Mouse (Mus musculus) heart, postnatal 25 days (tissue): ENCODE measurements around the gene Cfl1. TPM values are rescaled to one million over a fixed set of nuclear protein-coding genes. Genes with fewer than 3 reads are reported as not detected.

Experiments
- DNase-seq: peaks from one replicate; pipeline ENCODE4 v3.0.0; 2022; ENCODE audit warnings: low spot score
- intact Hi-C: fragments of 180-260 bp; cut with DNase I; formaldehyde crosslinking; loops from one replicate; pipeline ENCODE4 v1.15.1; 2025
- total RNA-seq, 2 experiments: library from RNA; stranded (reverse); gene quantifications; 2 replicates each; pipeline ENCODE4 v1.2.3; 2021

Gene Cfl1
- total RNA-seq, 2 experiments from 2014 or later = 209 to 212 TPM

DNA sequence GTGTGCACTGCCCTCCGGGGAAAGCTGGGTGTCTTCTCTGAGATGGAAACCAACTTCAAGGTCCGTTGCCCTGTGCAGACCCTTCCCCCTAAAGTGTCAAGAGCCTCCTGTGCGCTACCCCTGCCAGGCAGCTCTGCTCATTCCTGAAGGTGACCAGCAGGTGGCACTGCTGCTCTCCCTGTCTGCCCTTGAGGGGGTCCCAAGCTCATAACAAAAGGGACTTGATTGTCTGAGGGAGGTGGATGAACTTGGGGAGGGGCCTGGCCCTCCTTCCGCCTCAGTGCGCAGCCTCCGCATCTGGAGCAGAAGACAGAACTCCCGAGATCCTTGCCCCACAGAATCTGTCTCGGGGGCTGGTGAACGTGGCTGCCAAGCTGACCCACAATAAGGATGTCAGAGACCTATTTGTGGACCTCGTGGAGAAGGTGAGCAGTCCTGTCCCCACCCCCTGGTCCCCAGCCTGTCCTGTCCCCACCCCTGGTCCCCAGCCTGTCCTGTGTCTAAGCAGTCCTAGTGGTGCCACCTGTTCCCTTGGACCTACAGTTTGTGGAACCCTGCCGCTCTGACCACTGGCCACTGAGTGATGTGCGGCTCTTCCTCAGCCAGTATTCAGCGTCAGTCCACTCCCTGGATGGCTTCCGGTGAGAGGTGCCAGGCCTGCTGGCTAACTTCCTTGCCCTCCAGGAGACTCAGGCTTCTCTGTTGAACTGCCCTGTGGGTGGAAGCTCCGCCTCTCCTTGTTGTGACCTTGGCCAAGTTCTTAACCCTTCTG is 26.3 kb upstream of the Cfl1 start:
- intact Hi-C loops = loop anchor here (2.0 kb wide), 1 partner anchor 23 kb away; no protein-coding TSS in a partner anchor
- DNase-seq = no peak

DNA sequence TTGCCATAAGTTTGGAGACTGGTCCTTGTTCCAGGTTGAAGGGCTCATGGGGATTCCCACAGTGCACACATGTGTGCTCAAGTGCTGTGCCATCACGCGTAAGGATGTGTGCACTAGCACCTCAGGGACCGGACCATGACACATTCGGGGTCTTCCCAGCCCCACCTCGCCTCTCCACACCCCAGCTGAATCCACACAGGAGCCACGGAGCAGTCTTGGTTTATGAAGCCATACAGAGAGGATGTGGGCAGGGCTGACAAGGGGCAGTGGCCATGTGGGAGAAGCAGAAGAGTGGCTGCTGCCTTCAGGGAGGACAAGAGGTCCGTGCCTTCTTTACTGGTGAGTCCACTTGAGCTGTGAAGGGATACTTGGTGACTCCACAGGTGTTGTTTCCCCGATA is 25.2 kb upstream of the Cfl1 start:
- no peak for DNase-seq
- intact Hi-C loops = loop anchor here (2.0 kb wide), 1 partner anchor 22 kb away; no protein-coding TSS in a partner anchor

DNA sequence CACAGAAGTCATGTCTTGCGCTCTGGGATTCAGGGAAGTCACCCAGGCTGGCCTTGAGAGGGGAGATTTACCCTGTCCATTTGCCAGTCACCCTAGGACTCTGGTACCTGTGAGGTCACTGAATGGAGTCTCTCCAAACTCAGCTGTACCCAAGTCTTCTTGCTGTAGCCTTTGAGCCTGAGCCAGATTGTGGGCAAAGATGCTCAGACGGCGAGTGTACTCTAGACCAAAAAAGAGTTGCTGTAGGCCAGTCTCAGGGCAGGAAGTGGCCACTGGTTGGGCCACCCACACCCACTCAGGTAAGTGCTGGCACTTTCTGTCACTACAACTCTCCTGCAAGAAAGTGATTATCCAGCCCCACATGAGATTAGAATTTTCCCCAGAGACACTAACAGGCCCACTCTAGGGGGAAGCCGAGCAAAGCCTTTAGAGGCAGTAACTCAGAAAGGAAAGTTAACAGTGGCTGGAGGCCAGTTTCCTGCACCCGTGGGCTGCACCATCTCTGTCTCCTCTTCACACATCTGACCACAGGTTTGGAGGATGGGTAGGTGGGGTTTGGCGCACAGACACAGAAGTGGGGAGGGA is 23.2 kb upstream of the Cfl1 start:
- DNase-seq = no peak
- intact Hi-C loops = no loop called here

DNA sequence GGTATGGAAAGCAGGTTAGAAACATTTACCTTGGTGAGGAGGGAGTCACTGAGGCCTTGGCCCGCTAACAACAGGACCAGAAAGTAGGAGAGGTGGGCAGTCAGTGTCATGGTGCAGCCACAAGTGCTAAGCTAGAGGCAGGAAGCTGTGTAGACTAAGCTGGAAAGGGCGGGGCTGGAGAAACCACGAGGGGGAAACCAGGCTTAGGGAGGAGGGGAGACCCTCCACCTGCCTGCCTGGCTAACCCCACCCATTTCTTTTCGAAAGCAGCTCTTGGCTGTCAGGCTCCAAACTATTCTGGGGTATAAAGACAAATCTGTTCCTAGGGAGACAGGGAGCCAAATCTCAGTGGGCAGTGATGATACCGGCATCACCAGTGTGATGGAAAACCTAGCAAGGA is 21.9 kb upstream of the Cfl1 start, which contains the start of gene Ctsw:
TSS of gene Ctsw (minus strand) at position 134 of the 400 bp plus-strand sequence.
- DNase-seq = no peak
- intact Hi-C loops = no loop called here

DNA sequence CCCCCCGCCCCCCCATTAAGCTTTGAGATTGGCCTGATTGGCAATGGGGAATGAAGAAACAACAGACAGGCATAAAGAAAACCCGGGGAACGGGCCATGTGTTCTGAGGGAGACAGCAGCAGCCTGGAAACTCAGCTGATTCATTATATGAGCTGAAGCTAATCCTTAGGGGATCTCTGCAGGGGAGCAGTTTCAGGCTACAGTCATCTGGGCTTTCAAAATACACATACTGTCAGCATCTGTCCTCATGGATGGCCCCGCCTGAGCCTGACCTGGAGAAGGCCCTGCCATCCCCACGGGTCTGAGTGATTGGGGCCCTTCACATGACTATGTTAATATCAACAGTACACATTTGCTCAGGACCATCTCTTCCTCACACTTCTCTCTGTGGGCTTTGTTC is 18.4 kb upstream of the Cfl1 start:
- intact Hi-C loops = no loop called here
- DNase-seq = no peak

DNA sequence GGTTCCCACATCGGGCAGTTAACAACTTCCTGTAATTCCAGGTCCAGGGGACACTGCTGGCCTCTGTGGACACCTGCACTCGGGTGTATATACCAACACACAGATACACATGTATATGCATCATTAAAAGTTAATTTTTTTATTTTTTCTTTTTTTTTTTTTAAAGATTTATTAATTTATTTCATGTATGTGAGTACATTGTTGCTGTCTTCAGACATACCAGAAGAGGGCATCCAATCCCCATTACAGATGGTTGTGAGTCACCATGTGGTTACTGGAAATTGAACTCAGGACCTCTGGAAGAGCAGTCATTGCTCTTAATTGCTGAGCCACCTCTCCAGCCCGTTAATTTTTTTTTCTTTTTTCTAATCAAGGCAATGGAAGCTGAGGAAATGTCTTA is 17.4 kb upstream of the Cfl1 start:
- intact Hi-C loops = no loop called here
- DNase-seq = no peak

DNA sequence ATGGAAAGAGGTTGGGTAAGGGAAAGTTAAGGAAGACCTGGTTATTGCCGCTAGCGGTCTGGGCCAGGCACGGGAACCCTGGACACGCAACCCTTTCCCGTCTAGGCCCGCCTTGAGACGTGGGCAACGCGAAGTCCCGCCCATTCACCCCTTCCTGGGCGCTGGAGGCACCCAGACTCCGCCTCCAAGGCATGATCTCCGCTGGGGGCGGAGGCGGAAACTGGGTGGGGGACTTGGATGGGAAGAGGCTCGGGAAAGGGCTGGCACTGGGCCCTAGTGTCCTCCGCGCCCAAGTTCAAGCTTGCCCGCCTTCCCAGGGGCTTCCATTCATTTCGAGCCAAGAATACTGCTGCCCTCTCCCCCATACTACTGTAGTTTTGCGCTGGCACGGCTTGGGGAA is 16.5 kb upstream of the Cfl1 start, which contains the start of gene Efemp2:
TSS of gene Efemp2 (plus strand) at position 235 of the 400 bp plus-strand sequence.
- peak; percentile 78 for DNase-seq
- intact Hi-C loops = no loop called here

DNA sequence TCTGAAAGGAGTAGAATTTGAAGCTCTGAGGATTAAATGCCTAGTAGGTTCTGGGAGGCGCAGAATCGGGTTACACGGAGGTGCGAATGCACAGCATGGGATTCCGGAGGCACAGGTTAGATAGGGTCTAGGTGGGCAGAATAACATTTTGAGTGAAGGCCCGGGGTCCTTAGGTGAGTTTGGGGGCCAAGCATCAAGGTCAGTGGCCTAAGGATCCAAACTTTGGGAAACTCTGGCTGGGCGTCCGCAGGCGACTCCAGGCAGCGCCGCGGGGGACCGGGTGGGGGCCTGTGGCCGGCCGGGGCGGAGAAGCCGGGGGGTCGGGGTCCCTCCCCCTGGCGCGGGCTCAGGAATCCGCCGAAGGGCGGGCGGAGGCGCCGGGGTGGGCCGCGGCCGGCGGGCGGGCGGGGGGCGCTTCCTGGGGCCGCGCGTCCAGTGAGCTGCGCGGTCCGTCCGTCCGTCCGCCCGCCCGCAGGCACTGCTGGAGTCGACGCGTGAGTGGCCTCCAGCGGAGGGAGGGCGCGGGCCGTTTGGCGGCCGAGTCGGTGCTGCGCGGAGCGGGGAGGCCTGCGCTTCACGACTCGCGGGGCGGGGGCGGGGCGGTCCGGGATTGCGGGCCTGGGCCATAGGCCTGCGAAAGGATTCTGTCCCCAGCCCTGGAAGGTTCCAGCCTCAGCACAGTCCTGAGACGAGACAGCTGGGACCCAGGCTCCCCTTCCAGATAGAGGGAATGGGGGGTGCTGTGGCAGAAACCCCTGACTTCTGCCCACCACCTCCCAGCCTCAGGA is 15.8 kb upstream of the Cfl1 start:
- intact Hi-C loops = no loop called here

DNA sequence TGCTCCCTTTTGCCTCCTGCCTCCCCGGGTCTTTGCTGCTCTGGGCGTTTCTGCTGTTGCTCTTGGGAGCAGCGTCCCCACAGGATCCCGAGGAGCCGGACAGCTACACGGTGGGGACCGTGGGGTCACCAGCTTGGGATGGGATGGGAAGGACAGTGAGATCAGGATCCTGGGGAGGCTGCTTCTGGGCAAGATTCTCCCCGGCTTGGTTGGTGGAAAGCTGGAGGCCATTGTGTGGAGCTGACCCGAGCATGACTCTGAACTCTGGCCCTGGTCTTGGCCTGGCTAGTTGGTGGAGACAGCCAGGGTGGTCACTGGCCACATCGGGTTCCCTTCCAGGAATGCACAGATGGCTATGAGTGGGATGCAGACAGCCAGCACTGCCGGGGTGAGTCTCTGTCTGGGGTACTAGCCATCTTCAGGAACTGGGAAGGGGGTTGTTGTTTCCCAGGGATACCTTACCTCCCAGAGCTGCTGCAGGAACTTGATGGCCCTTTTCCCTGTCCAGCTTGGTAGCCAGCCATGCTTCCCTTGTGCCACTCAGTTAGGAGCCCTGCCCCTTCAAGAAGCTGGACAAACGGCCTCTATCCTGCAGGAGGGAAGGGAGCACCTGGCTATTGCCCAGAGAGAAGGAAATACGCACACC is 15.1 kb upstream of the Cfl1 start:
- intact Hi-C loops = no loop called here
- DNase-seq = no peak

More for the DNA sequence above, 15.8 kb upstream of the Cfl1 start:
- DNase-seq = no peak

DNA sequence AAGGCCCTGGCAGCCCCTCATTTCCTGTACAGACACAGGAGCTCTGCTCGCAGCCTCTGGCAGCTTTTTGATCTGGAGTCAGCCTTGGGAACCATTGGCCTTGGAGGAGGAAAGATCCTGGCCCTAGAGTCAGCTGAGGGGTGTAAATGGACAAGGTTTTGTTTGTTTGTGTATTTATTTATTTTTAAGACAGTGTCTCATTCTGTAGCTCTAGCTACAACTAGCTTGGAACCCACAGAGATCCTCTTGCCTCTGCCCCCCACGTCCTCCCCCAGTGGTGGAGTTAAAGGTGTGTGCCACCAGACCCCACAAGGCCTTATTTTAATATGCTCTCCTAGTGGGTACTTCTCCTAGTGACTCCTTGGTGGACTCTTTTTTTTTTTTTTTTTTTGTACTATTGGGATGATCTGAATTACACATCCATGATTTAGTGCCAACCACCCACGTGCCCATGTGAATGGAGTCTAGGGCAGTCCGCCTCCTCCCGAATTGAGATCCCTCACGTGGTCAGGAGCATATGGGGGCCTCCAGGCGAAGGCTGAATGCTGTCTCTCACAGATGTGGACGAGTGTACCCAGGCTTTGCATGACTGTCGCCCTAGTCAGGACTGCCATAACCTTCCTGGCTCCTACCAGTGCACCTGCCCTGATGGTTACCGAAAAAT is 13.1 kb upstream of the Cfl1 start:
- no peak for DNase-seq
- intact Hi-C loops = no loop called here

DNA sequence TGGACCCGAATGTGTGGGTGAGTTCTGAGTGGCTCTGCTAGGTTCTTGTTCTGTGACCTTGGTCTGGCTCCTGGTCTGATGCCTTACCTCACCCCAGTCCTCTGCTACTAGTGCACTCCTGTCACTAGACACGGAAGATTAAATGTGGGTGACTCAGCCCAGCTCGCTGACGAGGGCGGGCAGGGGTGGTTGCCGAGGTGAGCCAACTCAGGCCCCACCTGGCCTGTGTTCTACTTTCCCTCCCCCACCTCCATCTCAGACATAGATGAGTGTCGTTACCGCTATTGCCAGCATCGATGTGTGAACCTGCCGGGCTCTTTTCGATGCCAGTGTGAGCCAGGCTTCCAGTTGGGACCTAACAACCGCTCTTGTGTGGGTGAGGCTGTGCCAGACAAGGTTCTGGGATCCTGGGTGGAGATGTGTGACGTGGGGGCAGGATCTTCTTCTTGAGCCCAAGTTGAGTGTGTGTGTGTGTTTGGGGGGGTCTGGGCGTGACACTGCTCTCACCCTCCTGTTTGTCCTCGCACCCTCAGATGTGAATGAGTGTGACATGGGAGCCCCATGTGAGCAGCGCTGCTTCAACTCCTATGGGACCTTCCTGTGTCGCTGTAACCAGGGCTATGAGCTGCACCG is 12.5 kb upstream of the Cfl1 start:
- no peak for DNase-seq
- intact Hi-C loops = no loop called here

DNA sequence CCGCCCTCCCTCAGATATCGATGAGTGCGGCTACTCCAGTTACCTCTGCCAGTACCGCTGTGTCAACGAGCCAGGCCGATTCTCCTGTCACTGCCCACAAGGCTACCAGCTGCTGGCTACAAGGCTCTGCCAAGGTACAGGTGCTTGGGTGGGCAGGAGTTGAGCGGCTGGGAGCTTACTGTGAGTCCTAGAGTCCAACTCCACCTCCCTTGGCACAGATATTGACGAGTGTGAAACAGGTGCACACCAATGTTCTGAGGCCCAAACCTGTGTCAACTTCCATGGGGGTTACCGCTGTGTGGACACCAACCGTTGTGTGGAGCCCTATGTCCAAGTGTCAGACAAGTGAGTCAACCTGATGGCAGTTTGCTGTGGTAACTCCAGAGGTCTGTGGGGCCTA is 10.2 kb upstream of the Cfl1 start:
- intact Hi-C loops = no loop called here
- DNase-seq = no peak

DNA sequence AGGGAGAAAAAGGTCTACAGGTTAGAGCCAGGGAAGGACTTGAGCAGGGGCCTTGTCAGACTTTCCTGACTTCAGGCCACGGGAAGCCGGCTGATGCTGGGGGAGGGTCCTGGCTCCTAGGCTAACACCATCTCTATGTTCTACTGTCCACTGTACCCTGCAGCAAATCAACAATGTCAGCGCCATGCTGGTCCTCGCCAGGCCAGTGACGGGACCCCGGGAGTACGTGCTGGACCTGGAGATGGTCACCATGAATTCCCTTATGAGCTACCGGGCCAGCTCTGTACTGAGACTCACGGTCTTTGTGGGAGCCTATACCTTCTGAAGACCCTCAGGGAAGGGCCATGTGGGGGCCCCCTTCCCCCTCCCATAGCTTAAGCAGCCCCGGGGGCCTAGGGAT is 8.9 kb upstream of the Cfl1 start:
- no peak for DNase-seq
- intact Hi-C loops = no loop called here

DNA sequence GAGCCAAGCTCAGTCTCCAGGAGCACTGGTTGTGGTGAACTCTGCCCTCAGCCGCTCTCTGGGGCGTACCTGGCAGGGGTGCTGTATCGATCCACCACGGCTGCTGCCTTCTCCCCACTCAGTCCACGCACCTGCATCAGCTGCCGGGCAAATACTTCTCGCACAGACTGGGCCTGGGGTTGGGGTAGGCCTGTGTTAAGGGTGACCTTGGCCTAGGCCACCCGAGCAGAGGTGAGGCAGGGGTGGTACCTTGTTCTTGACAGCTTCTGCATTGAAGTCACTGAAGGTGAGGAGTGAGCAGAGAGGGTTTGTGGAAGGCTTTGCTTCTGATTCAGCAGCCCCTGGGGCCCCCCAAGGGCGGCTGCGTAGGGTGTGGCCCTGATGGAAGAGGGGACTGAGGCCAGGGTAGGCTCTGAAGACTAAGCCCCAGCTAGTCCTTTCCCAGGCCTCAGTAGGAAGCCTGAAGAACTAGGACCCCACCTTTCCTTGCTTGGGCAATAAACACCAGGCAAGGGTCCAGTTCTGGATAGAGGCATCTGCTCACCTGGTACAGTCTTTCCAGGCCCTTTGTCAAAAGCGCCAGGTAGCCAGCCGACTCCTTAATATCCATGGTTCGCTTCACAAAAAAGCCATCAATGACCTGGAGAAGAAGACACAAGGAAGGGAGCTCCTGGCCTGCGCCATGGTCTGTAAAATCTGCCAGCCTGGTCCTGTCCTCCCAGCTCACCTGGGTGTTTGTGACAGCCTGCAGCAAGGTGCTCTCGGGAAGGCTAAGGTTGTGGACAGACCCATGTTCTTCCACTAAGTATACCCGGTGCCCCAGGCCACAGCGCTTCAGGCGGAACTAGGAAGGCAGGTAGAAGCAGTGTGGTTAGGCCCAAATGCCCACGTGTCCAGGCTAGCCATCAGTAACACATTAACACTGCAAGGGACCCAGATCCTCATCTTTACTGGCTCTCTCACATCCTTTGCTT is 6.6 kb upstream of the Cfl1 start:
- no peak for DNase-seq
- intact Hi-C loops = no loop called here

DNA sequence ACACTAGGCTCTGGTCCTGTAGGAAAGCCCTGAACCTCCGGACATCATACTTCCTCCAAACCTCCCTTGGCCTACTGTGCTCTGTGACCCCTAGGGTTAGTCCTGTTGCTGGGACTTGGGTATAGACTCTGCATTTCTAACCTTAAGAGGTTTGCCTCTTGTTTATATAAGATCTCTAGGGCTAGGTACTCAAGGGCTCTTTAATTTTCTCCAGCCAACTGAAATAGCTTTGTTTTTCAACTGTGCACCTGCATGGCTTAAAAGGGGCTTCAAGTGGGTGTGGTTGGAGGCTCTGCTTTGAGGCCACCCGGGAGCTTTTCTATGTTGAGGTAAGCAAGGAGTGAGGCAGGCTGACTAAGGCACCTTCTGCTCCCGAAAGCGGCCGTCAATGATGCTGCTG is 5.8 kb upstream of the Cfl1 start:
- intact Hi-C loops = no loop called here
- DNase-seq = no peak

DNA sequence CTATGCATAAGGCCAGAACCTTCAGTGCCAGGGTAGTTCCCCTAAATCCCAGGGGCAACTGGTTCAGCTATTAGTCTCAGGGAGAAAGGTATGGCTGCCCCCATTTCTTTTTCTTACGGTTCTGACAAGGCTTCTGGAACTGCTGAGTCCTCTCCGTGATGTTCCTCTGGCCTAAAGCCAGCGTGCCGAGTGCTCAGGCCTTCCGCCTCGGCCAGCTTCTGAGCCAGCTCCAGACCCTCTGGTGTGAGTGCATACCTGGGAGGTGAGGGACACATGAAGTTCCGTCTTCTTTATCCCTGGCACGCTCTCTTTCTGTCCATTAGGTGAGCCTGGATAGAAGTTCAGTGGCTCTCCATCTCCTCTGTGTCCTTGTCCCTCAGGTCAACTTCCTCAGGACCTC is 4.9 kb upstream of the Cfl1 start:
- DNase-seq = no peak
- intact Hi-C loops = loop anchor here (5.0 kb wide), 1 partner anchor 118 kb away; the partner anchor contains the start of genes Banf1 and Eif1ad

DNA sequence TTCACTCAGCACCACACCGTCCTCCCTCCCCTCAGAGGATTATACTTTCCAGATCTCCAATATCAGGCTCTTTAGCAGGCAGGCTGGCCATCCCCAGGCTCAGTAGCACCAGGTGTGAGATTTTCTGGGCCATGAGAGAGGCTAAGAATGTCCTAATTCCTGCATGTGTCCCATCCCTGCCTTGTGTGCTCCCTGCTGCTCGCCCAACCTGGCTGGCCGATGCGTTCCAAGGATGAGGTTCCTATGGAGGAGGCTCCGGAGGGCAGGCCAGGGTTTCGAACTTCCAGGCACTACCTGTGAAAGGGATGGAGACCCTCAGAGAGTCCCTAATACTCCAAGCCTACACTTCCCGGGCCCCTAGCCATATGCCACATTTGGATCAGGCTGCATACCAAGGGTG is 4.4 kb upstream of the Cfl1 start:
- intact Hi-C loops = loop anchor here (2.0 to 5.0 kb wide), 2 partner anchors 21 to 119 kb away; partner anchors contain the start of genes Banf1 and Eif1ad
- DNase-seq = no peak

DNA sequence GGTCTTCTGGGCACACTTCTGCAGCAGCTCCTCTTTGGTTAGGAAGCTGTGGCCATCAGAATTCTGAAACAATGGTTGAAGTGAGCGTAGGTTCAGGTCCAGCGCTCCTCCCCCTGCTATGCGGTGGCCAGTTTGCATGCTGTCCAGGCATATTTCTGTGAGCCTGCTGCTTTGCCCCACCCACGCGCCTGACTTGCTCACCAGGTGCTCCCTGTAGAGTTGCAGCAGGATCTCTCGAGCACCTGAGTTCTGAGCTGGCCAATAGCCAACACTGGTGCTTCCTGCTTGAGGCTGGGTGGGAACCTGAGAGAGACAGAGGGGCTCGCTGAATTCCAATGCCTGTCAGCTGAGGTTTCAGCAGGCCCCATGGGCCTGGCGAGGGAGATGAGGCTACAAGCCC is 4.0 kb upstream of the Cfl1 start:
- intact Hi-C loops = loop anchor here (2.0 to 5.0 kb wide), 2 partner anchors 21 to 119 kb away; partner anchors contain the start of genes Banf1 and Eif1ad
- DNase-seq = no peak
